Mouse (Mus musculus): ENCODE results near the gene Lgr6. TPM values are rescaled to one million over a fixed set of nuclear protein-coding genes. Genes with fewer than 3 reads are reported as not detected.

Lgr6 gene
- polyA plus RNA-seq, 1 experiment from 2014 or later, result 0.35 TPM

GRCm38 (mm10) chr1:135069841-135070240 is 35.2 kb downstream of the Lgr6 start:
- H3K4me1 ChIP-seq (replicated peaks; ENCODE audit: control insufficient read depth, insufficient read depth), result no peaks in the 10 kb centered on the region
- H3K27me3 ChIP-seq (ENCODE audit: control insufficient read depth, insufficient read depth, low read length), result no peaks in the 10 kb centered on the region
- H3K9me3 ChIP-seq (ENCODE audit: control insufficient read depth, low read length), result no peaks in the 10 kb centered on the region
- H3K4me2 ChIP-seq (replicated peaks; ENCODE audit: low read depth), result no peak overlapping the region
- no peak for ATAC-seq (ENCODE audit: low FRiP score, low TSS enrichment)
- no peak overlapping the region for H3K27ac ChIP-seq (replicated peaks)
- 41% methylated on average over 8 of the region's 8 CpGs for WGBS
- no peaks in the 10 kb centered on the region for H3K36me3 ChIP-seq (ENCODE audit: control insufficient read depth, insufficient read depth, low read length)
- H3K4me3 ChIP-seq (ENCODE audit: low read depth, low read length), result no peak overlapping the region
- H3K9ac ChIP-seq (ENCODE audit: low read length), result no peak overlapping the region
- TF ChIP-seq EP300 (optimal IDR thresholded peaks at IDR 0.05), result no peak
- TF ChIP-seq CTCF (IDR thresholded peaks at IDR 0.05; ENCODE audit: low read depth), result no peak
- no peak for DNase-seq (ENCODE audit: low spot score)

GRCm38 (mm10) chr1:135064525-135064924 is 40.6 kb downstream of the Lgr6 start:
- Histone ChIP-seq H3K36me3 (ENCODE audit: control insufficient read depth, insufficient read depth, low read length) (no peaks in the 10 kb centered on the region), H3K9me3 (ENCODE audit: control insufficient read depth, low read length) (no peaks in the 10 kb centered on the region), H3K27ac (replicated peaks) (no peak overlapping the region), H3K4me2 (replicated peaks; ENCODE audit: low read depth) (no peak overlapping the region), H3K4me3 (ENCODE audit: low read depth, low read length) (no peak overlapping the region), H3K4me1 (replicated peaks; ENCODE audit: control insufficient read depth, insufficient read depth) (no peaks in the 10 kb centered on the region), H3K27me3 (ENCODE audit: control insufficient read depth, insufficient read depth, low read length) (no peaks in the 10 kb centered on the region), H3K9ac (ENCODE audit: low read length) (no peak overlapping the region)
- DNase-seq (ENCODE audit: low spot score) (no peak), ATAC-seq (ENCODE audit: low FRiP score, low TSS enrichment) (no peak)
- 95% methylated on average over 2 of the region's 2 CpGs for WGBS
- TF ChIP-seq CTCF (IDR thresholded peaks at IDR 0.05; ENCODE audit: low read depth) (peak; percentile 34), EP300 (optimal IDR thresholded peaks at IDR 0.05) (no peak)

GRCm38 (mm10) chr1:135062936-135063335 is 42.1 kb downstream of the Lgr6 start:
- DNase-seq (ENCODE audit: low spot score) (no peak), ATAC-seq (ENCODE audit: low FRiP score, low TSS enrichment) (no peak)
- Histone ChIP-seq H3K4me1 (replicated peaks; ENCODE audit: control insufficient read depth, insufficient read depth) (no peaks in the 10 kb centered on the region), H3K4me2 (replicated peaks; ENCODE audit: low read depth) (no peak overlapping the region), H3K27ac (replicated peaks) (no peak overlapping the region), H3K9me3 (ENCODE audit: control insufficient read depth, low read length) (no peaks in the 10 kb centered on the region), H3K4me3 (ENCODE audit: low read depth, low read length) (no peak overlapping the region), H3K9ac (ENCODE audit: low read length) (no peak overlapping the region), H3K36me3 (ENCODE audit: control insufficient read depth, insufficient read depth, low read length) (no peaks in the 10 kb centered on the region), H3K27me3 (ENCODE audit: control insufficient read depth, insufficient read depth, low read length) (no peaks in the 10 kb centered on the region)
- WGBS, result 70% methylated on average over 5 of the region's 5 CpGs
- TF ChIP-seq CTCF (IDR thresholded peaks at IDR 0.05; ENCODE audit: low read depth), result no peak; the same call in 1 of the 2 replicates
- TF ChIP-seq EP300 (optimal IDR thresholded peaks at IDR 0.05), result no peak

- no peaks in the 10 kb centered on the region for H3K9me3 ChIP-seq (ENCODE audit: control insufficient read depth, low read length)
- H3K4me1 ChIP-seq (replicated peaks; ENCODE audit: control insufficient read depth, insufficient read depth), result no peaks in the 10 kb centered on the region
- no peaks in the 10 kb centered on the region for H3K36me3 ChIP-seq (ENCODE audit: control insufficient read depth, insufficient read depth, low read length)
- WGBS, result 88% methylated on average over 6 of the region's 6 CpGs
- no peak overlapping the region for H3K9ac ChIP-seq (ENCODE audit: low read length)
- no peak overlapping the region for H3K27ac ChIP-seq (replicated peaks)
- no peak for TF ChIP-seq CTCF (IDR thresholded peaks at IDR 0.05; ENCODE audit: low read depth)
- TF ChIP-seq EP300 (optimal IDR thresholded peaks at IDR 0.05), result no peak
- DNase-seq (ENCODE audit: low spot score) (no peak), ATAC-seq (ENCODE audit: low FRiP score, low TSS enrichment) (no peak)
- no peak overlapping the region for H3K4me3 ChIP-seq (ENCODE audit: low read depth, low read length)
- H3K4me2 ChIP-seq (replicated peaks; ENCODE audit: low read depth), result no peak overlapping the region
- H3K27me3 ChIP-seq (ENCODE audit: control insufficient read depth, insufficient read depth, low read length), result no peaks in the 10 kb centered on the region
Observed at GRCm38 (mm10) chr1:135061300-135061699, 43.8 kb downstream of the Lgr6 start.

- DNase-seq (ENCODE audit: low spot score), result no peak
- Histone ChIP-seq H3K4me2 (replicated peaks; ENCODE audit: low read depth) (no peak overlapping the region), H3K27me3 (ENCODE audit: control insufficient read depth, insufficient read depth, low read length) (no peaks in the 10 kb centered on the region), H3K36me3 (ENCODE audit: control insufficient read depth, insufficient read depth, low read length) (no peaks in the 10 kb centered on the region), H3K4me1 (replicated peaks; ENCODE audit: control insufficient read depth, insufficient read depth) (no peaks in the 10 kb centered on the region), H3K4me3 (ENCODE audit: low read depth, low read length) (no peak overlapping the region), H3K9me3 (ENCODE audit: control insufficient read depth, low read length) (no peaks in the 10 kb centered on the region), H3K9ac (ENCODE audit: low read length) (no peak overlapping the region), H3K27ac (replicated peaks) (no peak overlapping the region)
- TF ChIP-seq EP300 (optimal IDR thresholded peaks at IDR 0.05) (no peak), CTCF (IDR thresholded peaks at IDR 0.05; ENCODE audit: low read depth) (no peak)
- ATAC-seq (ENCODE audit: low FRiP score, low TSS enrichment), result no peak
- WGBS, result 79% methylated on average over 6 of the region's 6 CpGs
Observed at GRCm38 (mm10) chr1:135060174-135060573, 44.9 kb downstream of the Lgr6 start.

- no peak for TF ChIP-seq CTCF (IDR thresholded peaks at IDR 0.05; ENCODE audit: low read depth)
- no peak for TF ChIP-seq EP300 (optimal IDR thresholded peaks at IDR 0.05)
- Histone ChIP-seq H3K36me3 (ENCODE audit: control insufficient read depth, insufficient read depth, low read length) (no peaks in the 10 kb centered on the region), H3K27ac (replicated peaks) (no peak overlapping the region), H3K4me1 (replicated peaks; ENCODE audit: control insufficient read depth, insufficient read depth) (no peaks in the 10 kb centered on the region), H3K4me2 (replicated peaks; ENCODE audit: low read depth) (no peak overlapping the region), H3K9me3 (ENCODE audit: control insufficient read depth, low read length) (no peaks in the 10 kb centered on the region), H3K4me3 (ENCODE audit: low read depth, low read length) (no peak overlapping the region), H3K9ac (ENCODE audit: low read length) (no peak overlapping the region), H3K27me3 (ENCODE audit: control insufficient read depth, insufficient read depth, low read length) (no peaks in the 10 kb centered on the region)
- WGBS, result 83% methylated on average over 8 of the region's 8 CpGs
- DNase-seq (ENCODE audit: low spot score) (no peak), ATAC-seq (ENCODE audit: low FRiP score, low TSS enrichment) (no peak)
Observed at GRCm38 (mm10) chr1:135056901-135057300, 48.2 kb downstream of the Lgr6 start.
